Mouse (Mus musculus): Measurements from ENCODE around the gene Nr4a2.

DNA sequence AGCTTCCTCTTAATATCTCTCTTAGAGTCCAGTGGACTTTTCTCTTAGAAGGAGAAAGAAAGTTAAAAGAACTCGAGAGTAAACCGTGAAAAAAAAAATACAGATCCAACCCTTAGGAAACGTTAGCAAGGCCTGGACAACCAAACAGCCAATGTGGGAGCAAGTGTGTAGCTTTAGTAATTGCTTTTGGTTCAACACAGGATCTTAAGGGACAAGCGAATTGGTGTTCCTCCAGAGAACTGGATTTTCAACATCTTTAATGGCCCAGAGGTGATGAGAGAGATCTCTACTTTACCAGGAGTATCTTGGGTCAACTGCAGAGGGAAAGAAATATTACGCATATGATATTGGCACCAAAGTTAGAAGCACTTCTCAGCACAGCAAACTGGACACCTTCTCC lies 10.4 kb downstream of the Nr4a2 start:
- TF ChIP-seq CTCF (IDR thresholded peaks at IDR 0.05; ENCODE audit: low read depth, low read length), result no peak
- no peak for TF ChIP-seq POLR2A (IDR thresholded peaks at IDR 0.05; ENCODE audit: extremely low read depth, insufficient read depth, low read length)
